Mouse (Mus musculus): ENCODE measurements around the gene Rapgef5.

DNA sequence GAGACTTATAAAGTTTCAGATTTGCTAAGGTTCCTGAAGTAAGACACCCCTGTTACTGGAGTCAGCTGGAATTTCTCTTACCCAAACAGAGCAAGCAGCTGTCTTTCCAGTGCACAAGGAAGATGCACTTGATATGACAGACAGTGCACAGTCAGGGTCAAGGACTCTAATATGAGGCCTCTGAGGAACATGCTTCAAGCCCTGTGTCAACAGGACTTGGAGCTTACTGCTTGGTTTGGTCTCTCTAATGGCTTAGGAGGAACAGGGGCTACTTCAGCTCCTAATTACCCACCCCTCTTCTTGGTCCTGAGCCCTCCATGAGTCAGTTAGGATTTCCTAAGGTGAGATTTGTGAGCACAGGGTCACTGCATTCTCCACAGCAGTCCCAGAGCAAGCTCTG is 244.6 kb downstream of the Rapgef5 start:
- TF ChIP-seq POLR2A (IDR thresholded peaks at IDR 0.05; ENCODE audit: borderline replicate concordance, extremely low read depth, insufficient read depth, insufficient read length, poor library complexity, severe bottlenecking) (no peak), CTCF (IDR thresholded peaks at IDR 0.05; ENCODE audit: borderline replicate concordance, extremely low read depth, insufficient read depth, insufficient read length) (no peak)

Measured in brain, embryonic 14.5 days (tissue).